Comparison of ENCODE assay signal across 26 mouse cellular contexts in genomic region chr15:32396241-32396890, GRCm38 (mm10).
"Had no signal": no experiment of that assay in that cellular context is flagged by ENCODE, and none has a peak within 500 bp of the region (broad histone marks: within the 10 kb centered on the region; RNA-seq: fewer than 3 reads in every experiment).

No protein-coding gene starts in this region.

- H3K27me3 ChIP-seq: forebrain, embryonic 15.5 days; heart, embryonic 13.5 days; heart, embryonic 15.5 days; hindbrain, embryonic 13.5 days; hindbrain, embryonic 15.5 days; kidney, embryonic 15.5 days; limb, embryonic 13.5 days had no signal

- H3K9ac ChIP-seq: forebrain, embryonic 15.5 days; forebrain, postnatal 0 days; heart, embryonic 13.5 days; heart, embryonic 15.5 days; hindbrain, embryonic 13.5 days; hindbrain, embryonic 15.5 days; kidney, embryonic 15.5 days; limb, embryonic 13.5 days had no signal

- H3K9me3 ChIP-seq: forebrain, embryonic 15.5 days; heart, embryonic 13.5 days; heart, embryonic 15.5 days; hindbrain, embryonic 13.5 days; hindbrain, embryonic 15.5 days; kidney, embryonic 15.5 days; limb, embryonic 13.5 days had no signal

- DNase-seq: forebrain, postnatal 0 days; gastrocnemius, postnatal 14 days; gastrocnemius, postnatal 36 days; heart, adult 11 months; heart, adult 2 months; heart, postnatal 14 days; heart, postnatal 36 days; kidney, adult 11 months; kidney, adult 2 months; kidney, adult 9 months; kidney, postnatal 14 days; kidney, postnatal 36 days; layer of hippocampus, adult 9-11 months; layer of hippocampus, postnatal 36 days had no signal

- H3K4me2 ChIP-seq: forebrain, embryonic 15.5 days; heart, embryonic 11.5 days; heart, embryonic 13.5 days; heart, embryonic 15.5 days; hindbrain, embryonic 13.5 days; hindbrain, embryonic 15.5 days; kidney, embryonic 15.5 days; limb, embryonic 13.5 days had no signal

- H3K4me1 ChIP-seq: forebrain, embryonic 15.5 days; heart, embryonic 13.5 days; heart, embryonic 15.5 days; hindbrain, embryonic 13.5 days; hindbrain, embryonic 15.5 days; kidney, embryonic 15.5 days had no signal

- H3K36me3 ChIP-seq: forebrain, embryonic 15.5 days; heart, embryonic 13.5 days; heart, embryonic 15.5 days; hindbrain, embryonic 13.5 days; hindbrain, embryonic 15.5 days; kidney, embryonic 15.5 days; limb, embryonic 13.5 days had no signal

- H3K27ac ChIP-seq: forebrain, embryonic 15.5 days; heart, adult 2 months; heart, embryonic 13.5 days; heart, embryonic 15.5 days; hindbrain, embryonic 13.5 days; hindbrain, embryonic 15.5 days; hindbrain, postnatal 0 days; kidney, embryonic 15.5 days; kidney, postnatal 0 days; left cerebral cortex, adult 2 months; limb, embryonic 13.5 days had no signal

- ATAC-seq: forebrain, embryonic 15.5 days; forebrain, postnatal 0 days; hindbrain, postnatal 0 days; intestine, embryonic 16.5 days had no signal

- H3K4me3 ChIP-seq: forebrain, embryonic 15.5 days; heart, adult 2 months; heart, embryonic 13.5 days; heart, embryonic 15.5 days; hindbrain, embryonic 13.5 days; hindbrain, embryonic 15.5 days; kidney, embryonic 15.5 days; left cerebral cortex, adult 2 months; limb, embryonic 13.5 days had no signal
